Comparison of ENCODE assay signal across 8 mouse cellular contexts in genomic region chr2:121587523-121588308, GRCm38 (mm10).
A peak's percentile ranks its signal among the peaks of the same experiment; 100 is the strongest.
DNase-seq lines count a peak whose midpoint lies in the region; ATAC-seq lines count a peak whose summit lies in the region.

No protein-coding gene starts in this region.

- H3K9ac ChIP-seq in heart, embryonic 13.5 days = peak overlapping the region; percentile 34
- no peak overlapping the region for H3K9ac ChIP-seq in forebrain, embryonic 16.5 days (replicated peaks; ENCODE audit: low read depth, low read length)

- H3K36me3 ChIP-seq in heart, embryonic 13.5 days = no peaks in the 10 kb centered on the region
- no peaks in the 10 kb centered on the region for H3K36me3 ChIP-seq in forebrain, embryonic 16.5 days (ENCODE audit: control insufficient read depth, insufficient read depth)

- H3K4me3 ChIP-seq in heart, embryonic 13.5 days = 0 out of 2 replicates have a peak overlapping the region, but pooled peaks have one; percentile 6
- H3K4me3 ChIP-seq in forebrain, embryonic 16.5 days (replicated peaks; ENCODE audit: low read length) = no peak overlapping the region

- no peak for DNase-seq in heart, adult 11 months
- peak; percentile 80 for DNase-seq in cerebellum, adult 11-12 months
- DNase-seq in lung, postnatal 36 days = peak; percentile 53
- DNase-seq in gastrocnemius, postnatal 25 days = no peak
- DNase-seq in frontal cortex, postnatal 14 days (ENCODE audit: low spot score in 2 of 2) = no peak
- no peak for DNase-seq in urinary bladder, adult 18-20 months (ENCODE audit: low spot score in 2 of 2)

- peaks cover 11% of the 10 kb centered on the region for H3K27me3 ChIP-seq in heart, embryonic 13.5 days (replicated peaks)
- no peaks in the 10 kb centered on the region for H3K27me3 ChIP-seq in forebrain, embryonic 16.5 days (replicated peaks; ENCODE audit: control insufficient read depth, insufficient read depth, low read length)

- ATAC-seq in heart, embryonic 13.5 days (ENCODE audit: extremely low read depth, insufficient number of reproducible peaks, low FRiP score, low TSS enrichment) = no peak
- ATAC-seq in forebrain, embryonic 16.5 days = peak; percentile 62

- peak overlapping the region; percentile 25 for H3K4me2 ChIP-seq in heart, embryonic 13.5 days
- no peak overlapping the region for H3K4me2 ChIP-seq in forebrain, embryonic 16.5 days (ENCODE audit: low read length)

- 30% methylated on average over 12 of the region's 12 CpGs for WGBS in heart, embryonic 13.5 days
- 27% methylated on average over 12 of the region's 12 CpGs for WGBS in forebrain, embryonic 16.5 days

- H3K9me3 ChIP-seq in heart, embryonic 13.5 days = no peaks in the 10 kb centered on the region
- no peaks in the 10 kb centered on the region for H3K9me3 ChIP-seq in forebrain, embryonic 16.5 days (ENCODE audit: control insufficient read depth, low read length)

- H3K4me1 ChIP-seq in heart, embryonic 13.5 days = peaks cover 40% of the 10 kb centered on the region
- peaks cover 27% of the 10 kb centered on the region for H3K4me1 ChIP-seq in forebrain, embryonic 16.5 days (replicated peaks; ENCODE audit: control insufficient read depth, insufficient read depth, low read length)

- peak overlapping the region; percentile 56 for H3K27ac ChIP-seq in heart, embryonic 13.5 days (replicated peaks)
- peak overlapping the region; percentile 17; the same call in 1 of the 2 replicates for H3K27ac ChIP-seq in forebrain, embryonic 16.5 days (ENCODE audit: low read length)

Comparison
In these comparisons a context has a peak if more than half of its experiments do, and no peak if none do; other contexts are left out.
1. DNase-seq: peak in cerebellum, adult 11-12 months (single experiment) and lung, postnatal 36 days (single experiment); none in heart, adult 11 months (single experiment), gastrocnemius, postnatal 25 days (single experiment), frontal cortex, postnatal 14 days (0 of 2) and urinary bladder, adult 18-20 months (0 of 2).